Mouse (Mus musculus): Measurements from ENCODE around the gene Plppr3.

The Plppr3 gene

GRCm38 (mm10) chr10:79865801-79866295 is 8.6 kb downstream of the Plppr3 start:
- DNase-seq (ENCODE audit: low read depth, low spot score): no peak

- DNase-seq (ENCODE audit: low read depth, low spot score): no peak
Measured at GRCm38 (mm10) chr10:79865189-79865601, 9.2 kb downstream of the Plppr3 start.

- DNase-seq (ENCODE audit: low read depth, low spot score): no peak
Measured at GRCm38 (mm10) chr10:79864351-79865188, 9.9 kb downstream of the Plppr3 start.

GRCm38 (mm10) chr10:79862925-79863324 is 11.5 kb downstream of the Plppr3 start:
- no peak for DNase-seq (ENCODE audit: low read depth, low spot score)

- DNase-seq (ENCODE audit: low read depth, low spot score): no peak
Measured at GRCm38 (mm10) chr10:79862049-79862788, 12.2 kb downstream of the Plppr3 start.

GRCm38 (mm10) chr10:79861230-79862048 is 13.0 kb downstream of the Plppr3 start:
- DNase-seq (ENCODE audit: low read depth, low spot score): no peak

GRCm38 (mm10) chr10:79860079-79860911 is 14.1 kb downstream of the Plppr3 start:
- DNase-seq (ENCODE audit: low read depth, low spot score): no peak

- no peak for DNase-seq (ENCODE audit: low read depth, low spot score)
Measured at GRCm38 (mm10) chr10:79859116-79859515, 15.3 kb downstream of the Plppr3 start.

GRCm38 (mm10) chr10:79858416-79859074 is 15.9 kb downstream of the Plppr3 start:
- DNase-seq (ENCODE audit: low read depth, low spot score): no peak

- DNase-seq (ENCODE audit: low read depth, low spot score): no peak
Measured at GRCm38 (mm10) chr10:79857894-79858293, 16.5 kb downstream of the Plppr3 start.

- no peak for DNase-seq (ENCODE audit: low read depth, low spot score)
Measured at GRCm38 (mm10) chr10:79857452-79857811, 17.0 kb downstream of the Plppr3 start.

GRCm38 (mm10) chr10:79856704-79857451 is 17.6 kb downstream of the Plppr3 start:
- no peak for DNase-seq (ENCODE audit: low read depth, low spot score)

- no peak for DNase-seq (ENCODE audit: low read depth, low spot score)
Measured at GRCm38 (mm10) chr10:79856280-79856679, 18.2 kb downstream of the Plppr3 start.

GRCm38 (mm10) chr10:79855558-79856184 is 18.8 kb downstream of the Plppr3 start:
- DNase-seq (ENCODE audit: low read depth, low spot score): no peak

- peak; percentile 84 for DNase-seq (ENCODE audit: low read depth, low spot score)
Measured at GRCm38 (mm10) chr10:79854801-79855541, 19.5 kb downstream of the Plppr3 start.

GRCm38 (mm10) chr10:79853860-79854795 is 20.3 kb downstream of the Plppr3 start, which contains the start of gene Ptbp1:
Ptbp1 (plus strand) TSS chr10:79854427.
- peak; percentile 100 for DNase-seq (ENCODE audit: low read depth, low spot score)

- peak; percentile 69 for DNase-seq (ENCODE audit: low read depth, low spot score)
Measured at GRCm38 (mm10) chr10:79853392-79853791, 21.0 kb downstream of the Plppr3 start.

Measured in mesoderm, embryonic 11.5 days (tissue).